Mouse (Mus musculus): ENCODE results near the gene Klhl2. TPM values are rescaled to one million over a fixed set of nuclear protein-coding genes. Genes with fewer than 3 reads are reported as not detected.
A peak's percentile ranks its signal among the peaks of the same experiment; 100 is the strongest.

Klhl2 gene
- total RNA-seq, 2 experiments from 2014 or later: 7.8 to 8.2 TPM

DNA sequence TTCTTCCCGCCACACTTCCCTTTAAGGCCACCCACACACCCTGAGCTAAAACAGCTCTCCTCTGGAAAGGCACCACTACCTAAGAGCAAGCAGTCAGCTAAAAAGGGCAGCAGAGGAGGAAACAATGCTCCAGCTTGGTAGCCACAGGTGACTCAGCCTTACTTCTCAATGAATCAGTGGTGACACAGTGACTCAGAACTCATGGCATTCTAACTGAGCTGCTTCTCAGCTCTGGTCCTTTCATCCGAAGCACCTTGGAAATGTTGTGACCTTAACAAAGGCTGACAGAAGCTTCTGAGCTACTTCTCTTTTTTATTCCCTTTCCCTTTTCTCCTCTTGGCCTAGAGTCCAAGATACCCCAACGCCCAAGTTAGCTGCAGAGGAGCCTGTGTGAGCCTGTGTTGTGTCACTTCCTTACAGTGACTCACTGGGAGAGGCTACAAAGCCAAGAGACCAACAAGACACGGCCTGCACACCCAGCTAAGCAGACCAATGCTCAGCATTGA is 123.6 kb downstream of the Klhl2 start:
- intact Hi-C loops (cut with DNase I; ENCODE audit: low total_unique reads): no loop called here
- DNase-seq: no peak

DNA sequence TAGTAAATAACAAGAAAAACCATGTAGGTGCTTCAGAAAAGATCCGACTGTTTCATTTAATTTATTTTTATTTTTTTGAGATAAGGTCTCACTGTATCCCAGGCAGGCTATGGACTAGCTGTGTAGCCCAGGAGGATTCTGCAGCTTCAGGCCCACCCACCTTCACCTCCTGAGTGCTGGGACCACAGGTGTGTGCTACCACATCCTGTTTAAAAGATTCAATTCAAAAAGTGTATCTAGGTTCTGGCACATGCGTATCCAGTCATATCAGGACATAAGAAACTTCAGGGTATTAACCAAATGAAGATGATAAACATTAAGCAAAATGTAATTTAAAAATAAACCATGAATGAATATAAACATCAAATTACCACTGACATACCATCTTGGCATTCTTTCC is 126.6 kb downstream of the Klhl2 start:
- intact Hi-C loops (cut with DNase I; ENCODE audit: low total_unique reads): no loop called here

DNA sequence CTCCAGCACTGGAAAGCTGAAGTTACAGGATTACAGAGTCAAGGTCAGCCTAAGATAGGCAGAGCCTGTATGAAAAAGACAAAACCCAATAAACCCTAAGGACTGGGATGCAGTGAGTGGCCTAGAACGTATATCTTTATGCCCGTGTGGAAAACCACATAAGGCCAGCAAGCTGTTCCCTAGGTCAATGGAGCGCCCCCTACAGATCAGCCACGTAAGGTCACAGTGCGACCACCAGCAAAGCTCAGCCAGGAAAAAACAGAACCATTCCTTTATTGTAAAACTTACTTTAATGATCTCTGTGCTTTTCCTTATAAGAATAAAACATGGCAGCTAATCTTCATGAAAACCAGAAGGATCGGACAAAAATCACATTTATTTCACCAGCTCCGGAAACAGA is 131.9 kb downstream of the Klhl2 start:
- no peak for DNase-seq
- intact Hi-C loops (cut with DNase I; ENCODE audit: low total_unique reads): no loop called here

More for the DNA sequence above, 126.6 kb downstream of the Klhl2 start:
- DNase-seq: no peak

DNA sequence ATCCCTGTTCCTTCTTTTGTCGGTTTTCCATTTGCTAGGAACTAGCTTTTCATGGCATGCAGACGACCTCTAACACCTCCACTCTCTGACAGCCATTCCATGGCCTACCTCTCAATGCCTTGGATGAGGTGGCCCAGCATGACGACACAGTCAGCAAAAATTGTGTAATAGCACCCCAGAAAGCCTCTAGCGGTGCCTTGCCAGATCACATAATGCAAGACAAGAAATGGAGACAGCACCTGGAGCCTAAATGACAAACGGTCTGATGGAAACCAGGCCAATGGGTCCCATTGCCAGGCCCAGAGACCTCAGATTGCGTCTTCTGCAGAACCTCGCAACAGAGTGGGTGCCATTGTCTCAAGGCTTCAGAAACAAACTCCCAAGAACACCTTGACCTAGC is 137.3 kb downstream of the Klhl2 start:
- no peak for DNase-seq
- intact Hi-C loops (cut with DNase I; ENCODE audit: low total_unique reads): no loop called here

DNA sequence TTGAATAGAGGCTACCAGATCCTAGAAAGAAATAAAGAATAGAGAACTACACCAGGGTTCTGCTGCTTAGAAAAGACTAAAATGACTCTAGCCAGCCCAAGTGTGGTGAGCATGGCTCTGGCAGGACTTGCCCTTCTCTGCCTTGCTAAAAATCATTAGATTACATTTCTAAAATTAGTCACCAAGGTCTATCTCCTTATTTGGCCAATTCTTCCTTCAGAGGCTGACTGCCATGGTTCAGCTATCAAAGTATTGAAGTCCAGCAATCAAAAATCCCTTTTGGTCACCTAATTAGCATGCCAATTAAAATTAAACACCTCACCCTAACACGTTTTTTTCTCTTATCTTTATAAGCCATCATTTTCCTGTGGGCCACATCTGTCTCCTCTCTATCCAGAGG is 138.3 kb downstream of the Klhl2 start:
- intact Hi-C loops (cut with DNase I; ENCODE audit: low total_unique reads): no loop called here
- DNase-seq: no peak

DNA sequence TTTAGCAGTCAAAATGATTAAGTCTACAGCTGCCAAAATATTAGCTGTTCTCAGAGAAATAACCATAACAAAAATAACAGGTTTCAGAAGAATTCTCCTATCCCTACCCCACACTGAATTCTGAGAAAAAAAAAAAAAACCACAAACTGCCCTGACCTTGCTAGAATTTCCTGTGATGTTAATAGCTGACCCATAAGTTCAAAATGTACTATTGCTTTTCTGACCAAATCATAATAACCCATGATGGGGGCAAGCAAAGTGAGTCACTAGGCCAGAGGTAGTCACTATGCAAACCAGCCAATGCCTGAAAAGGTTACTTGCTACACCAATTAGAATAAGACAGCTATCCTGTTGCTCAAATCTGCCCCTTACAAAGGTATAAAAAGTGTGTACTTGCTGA is 142.3 kb downstream of the Klhl2 start:
- intact Hi-C loops (cut with DNase I; ENCODE audit: low total_unique reads): no loop called here
- no peak for DNase-seq

DNA sequence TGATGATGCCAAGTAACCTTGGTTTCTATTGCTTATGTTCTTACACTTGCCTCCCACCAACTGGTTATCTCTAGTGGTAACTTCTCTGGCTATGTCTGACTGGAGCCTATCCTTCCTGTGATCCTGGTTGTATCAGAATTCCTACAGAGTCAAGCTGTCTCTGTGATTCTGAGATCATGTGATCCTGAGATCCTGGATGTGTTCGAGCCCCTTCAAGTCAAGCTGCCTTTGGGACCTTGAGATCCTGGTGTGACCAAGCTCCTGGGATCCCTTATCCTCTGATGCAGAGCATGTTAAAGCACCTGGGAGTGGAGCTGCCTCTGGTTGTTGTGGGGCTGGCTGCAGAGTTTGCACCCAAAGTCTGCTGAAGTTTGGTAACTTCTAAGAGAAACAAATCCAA is 146.6 kb downstream of the Klhl2 start:
- DNase-seq: no peak
- intact Hi-C loops (cut with DNase I; ENCODE audit: low total_unique reads): no loop called here

DNA sequence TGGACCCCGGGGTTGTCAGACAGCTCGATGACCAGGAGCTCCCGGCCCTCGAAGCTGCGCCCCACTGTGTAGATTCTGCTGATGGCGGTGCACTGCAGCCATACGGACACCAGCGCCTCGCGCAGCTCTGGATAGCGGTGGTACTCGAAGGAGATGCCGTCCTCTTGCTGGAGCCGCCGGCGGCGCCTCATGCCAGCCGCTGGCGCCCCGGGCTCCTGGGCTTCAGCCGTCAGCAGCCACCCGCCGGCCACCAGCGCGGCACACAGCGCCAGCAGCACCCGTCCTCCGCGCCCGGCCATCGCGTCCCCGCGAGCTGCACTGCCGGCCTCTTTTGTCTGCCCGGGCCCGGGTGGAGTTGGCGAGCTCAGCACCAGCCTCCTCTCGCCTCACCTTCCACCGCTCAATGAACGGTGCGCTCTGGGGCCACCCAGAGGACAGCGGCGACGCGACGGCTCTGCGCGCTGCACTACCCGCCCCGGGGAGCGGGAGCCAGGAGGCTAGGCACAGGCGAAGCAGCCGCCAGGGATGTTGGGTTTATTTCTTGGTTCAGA is 157.1 kb downstream of the Klhl2 start, which contains the start of gene Cpe:
Gene Cpe, minus strand, starts transcription at position 404 of the 551 bp plus-strand sequence.
- intact Hi-C loops (cut with DNase I; ENCODE audit: low total_unique reads): no loop called here
- peak; percentile 84 for DNase-seq

DNA sequence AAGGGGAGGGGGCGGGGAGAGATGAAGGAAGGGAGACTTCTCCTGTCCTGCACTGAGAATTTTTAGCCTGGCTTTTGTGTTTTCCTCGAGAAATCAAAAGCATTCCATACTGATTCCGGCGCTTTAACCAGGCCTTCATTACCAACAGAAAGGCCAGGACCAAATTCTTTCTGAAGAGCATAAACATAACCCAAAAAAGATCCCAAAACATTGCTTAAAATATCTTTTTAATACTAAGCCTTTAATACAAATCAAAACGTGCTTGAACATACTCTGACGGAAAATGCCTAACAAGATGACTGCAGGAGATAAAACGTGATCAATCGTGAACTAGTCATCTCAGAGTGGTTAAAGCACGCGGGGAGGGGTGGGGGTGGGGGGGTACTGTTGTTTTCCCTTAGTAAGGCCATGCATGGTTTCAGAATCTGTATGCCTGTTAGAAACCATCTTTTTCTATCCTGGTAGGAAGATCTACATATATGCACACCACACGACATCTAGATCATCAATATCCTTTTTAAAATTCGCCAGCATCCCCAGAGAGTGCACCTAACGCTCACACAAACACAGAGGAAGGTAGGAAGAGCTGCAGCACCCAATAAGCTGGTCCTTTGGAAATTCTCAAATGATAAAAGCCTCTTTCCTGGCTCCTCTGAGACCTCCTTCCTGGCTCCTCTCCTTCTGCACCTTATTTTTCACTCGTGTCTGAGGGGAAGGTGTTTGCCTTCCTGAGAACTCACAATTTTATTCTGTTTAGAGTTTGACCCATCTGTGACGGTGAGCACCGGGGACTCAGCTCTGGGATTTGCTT is 158.0 kb downstream of the Klhl2 start:
- intact Hi-C loops (cut with DNase I; ENCODE audit: low total_unique reads): no loop called here
- DNase-seq: no peak

DNA sequence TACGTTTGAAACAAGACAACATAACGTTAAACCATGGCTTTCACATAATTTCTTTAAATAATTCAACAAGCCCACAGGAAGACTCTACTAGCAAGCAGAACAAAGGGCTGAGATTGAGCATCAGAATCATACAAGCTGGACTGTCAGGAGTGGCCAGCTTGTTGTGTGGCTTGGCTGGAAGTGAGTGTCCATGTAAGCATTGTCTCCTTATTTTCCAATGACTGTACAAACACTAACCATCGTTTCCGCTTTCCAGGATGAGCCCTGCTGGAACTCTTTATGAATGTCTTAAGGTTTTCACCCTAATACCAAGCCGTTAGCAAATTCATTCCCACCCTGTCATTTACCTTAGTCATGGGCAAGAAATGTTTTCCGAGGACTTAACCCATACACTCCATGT is 159.0 kb downstream of the Klhl2 start:
- intact Hi-C loops (cut with DNase I; ENCODE audit: low total_unique reads): no loop called here
- no peak for DNase-seq

DNA sequence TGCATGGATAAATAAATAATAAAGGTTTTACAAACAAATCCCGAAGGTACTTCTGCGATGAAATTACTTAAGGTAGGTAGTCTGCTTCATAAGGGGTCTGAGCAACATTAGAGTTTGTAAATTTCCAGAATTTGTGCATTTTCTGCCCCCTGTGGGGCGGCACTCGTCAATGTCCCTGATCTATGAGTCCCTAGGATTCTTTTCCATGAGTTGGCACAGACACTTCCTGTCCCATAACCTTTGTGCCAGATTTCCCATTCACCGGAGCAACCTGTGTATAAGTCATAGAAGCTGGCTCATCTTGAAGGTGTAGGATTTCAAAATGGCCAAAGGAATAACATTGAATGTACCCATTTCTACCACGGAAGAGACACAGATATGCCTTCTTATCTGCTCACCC is 159.5 kb downstream of the Klhl2 start:
- no peak for DNase-seq
- intact Hi-C loops (cut with DNase I; ENCODE audit: low total_unique reads): no loop called here

Other genes starting within 250 kb of the Klhl2 start
- gene Cpe, start 157.0 kb downstream of the Klhl2 start, total RNA-seq (2021): 100 to 1,000 TPM; 139 to 156 TPM
- 1 to 10 TPM; 2.7 to 7.0 TPM for gene Msmo1, start 116.2 kb downstream of the Klhl2 start, total RNA-seq (2021)
- 10 to 100 TPM; 11.4 to 11.6 TPM for gene Tmem192, start 97.2 kb upstream of the Klhl2 start, total RNA-seq (2021)
- not detected for gene Trim75, start 137.8 kb upstream of the Klhl2 start, total RNA-seq (2021)
- gene Trim61, start 168.5 kb upstream of the Klhl2 start, total RNA-seq (2021): not detected
- gene Trim60, start 168.6 kb upstream of the Klhl2 start, total RNA-seq (2021): not detected
- gene Apela, start 187.3 kb upstream of the Klhl2 start, total RNA-seq (2021): not detected
- not detected for gene Gm10663, start 225.0 kb upstream of the Klhl2 start, total RNA-seq (2021)